Mouse (Mus musculus) CD8-positive naive resting alpha-beta T cell, adult 2 months (primary cell): Measurements from ENCODE around the gene Pdcd1.
"Not testable (repeated sequence)": the region's sequence is repeated elsewhere in the genome, so short reads cannot be mapped to it uniquely, and the experiment has no call there.

ENCODE experiments used
- DNase-seq, 2 experiments: peaks; one replicate each; pipeline ENCODE4 v3.0.0; 2022; ENCODE audit warnings: low read depth in 2 of 2, low spot score in 2 of 2

Gene Pdcd1

DNA sequence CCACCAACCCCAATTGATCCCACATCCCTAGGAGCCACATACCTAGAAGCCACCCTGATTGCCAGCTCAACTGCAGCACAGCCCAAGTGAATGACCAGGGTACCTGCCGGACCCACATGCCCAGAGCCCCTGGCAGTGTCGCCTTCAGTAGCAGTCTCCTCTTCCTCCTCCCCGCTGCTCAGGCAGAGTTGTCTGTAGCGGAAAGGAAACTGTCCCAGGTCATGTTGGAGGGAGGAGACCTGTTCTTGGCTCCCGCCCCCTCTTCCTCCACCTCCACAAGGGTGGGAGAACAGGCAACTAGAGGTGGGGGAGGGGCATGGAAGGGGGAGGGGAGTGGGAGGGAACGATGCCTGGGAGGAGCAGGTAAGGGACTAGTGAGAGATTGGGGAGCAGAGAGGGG, at the start of gene Pdcd1:
Pdcd1 (minus strand) TSS at position 181 of the 400 bp plus-strand sequence.
- peak in 1 of 2 experiments; percentile 19 for DNase-seq

GRCm38 (mm10) chr1:94091788-94092187, 39.4 kb upstream of the Pdcd1 start:
- peak in 1 of 2 experiments; percentile 14 for DNase-seq

GRCm38 (mm10) chr1:94086311-94086898, 34.1 kb upstream of the Pdcd1 start:
- DNase-seq = no peak

- no peak for DNase-seq
Observed at GRCm38 (mm10) chr1:94085324-94086105, 33.2 kb upstream of the Pdcd1 start.

GRCm38 (mm10) chr1:94081761-94082160, 29.4 kb upstream of the Pdcd1 start:
- no peak for DNase-seq

DNA sequence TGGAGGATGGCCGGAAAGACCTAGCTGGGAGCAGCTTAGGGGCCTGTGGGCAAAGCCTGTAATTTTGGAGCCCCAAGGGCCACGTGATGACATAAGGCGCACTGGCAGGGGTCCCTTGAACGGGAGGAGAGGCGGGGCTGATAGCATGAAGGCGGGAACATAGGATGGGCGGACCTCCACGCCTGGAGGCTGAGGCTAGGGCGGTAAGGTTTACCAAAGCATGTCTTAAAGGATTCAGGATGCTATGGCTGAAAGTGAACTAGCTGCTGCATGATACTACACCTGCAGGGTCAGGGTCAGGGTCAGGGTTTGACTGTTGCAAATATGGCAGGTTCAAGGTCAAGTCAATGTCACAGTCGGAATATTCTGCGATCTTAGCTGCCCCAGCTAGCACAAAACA, 28.8 kb upstream of the Pdcd1 start:
- no peak for DNase-seq

- no peak for DNase-seq
Observed at GRCm38 (mm10) chr1:94080718-94081117, 28.4 kb upstream of the Pdcd1 start.

DNA sequence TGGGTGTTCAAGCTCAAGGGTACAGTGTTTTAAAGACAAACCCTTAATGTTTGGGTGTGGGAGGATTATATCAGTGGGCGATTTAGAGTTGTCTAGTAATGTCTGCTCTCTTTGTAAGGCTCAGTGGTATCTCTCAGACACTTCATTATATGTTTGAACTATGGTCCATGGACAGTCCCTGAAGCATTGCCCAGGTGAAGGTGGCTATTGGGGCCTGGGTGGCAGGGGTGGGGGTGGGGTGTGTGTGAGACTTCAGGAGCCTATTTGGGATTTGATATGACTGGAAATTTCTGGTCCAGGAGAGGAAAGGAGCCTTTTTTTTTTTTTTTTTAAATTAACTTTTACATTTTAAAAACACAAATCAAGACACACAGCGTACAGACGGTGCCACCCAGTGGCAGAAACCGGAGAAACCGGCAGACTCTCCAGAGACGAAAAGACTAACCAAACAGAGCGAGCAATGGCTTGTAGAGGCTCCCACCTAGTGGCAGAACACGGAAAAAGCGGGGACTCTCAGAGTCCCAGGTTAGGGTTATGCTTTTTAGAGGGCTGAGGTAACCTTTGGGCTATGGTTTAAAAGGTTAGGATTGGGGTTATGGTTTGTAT, 26.6 kb upstream of the Pdcd1 start:
- peak; percentile 75 to 86 for DNase-seq

DNA sequence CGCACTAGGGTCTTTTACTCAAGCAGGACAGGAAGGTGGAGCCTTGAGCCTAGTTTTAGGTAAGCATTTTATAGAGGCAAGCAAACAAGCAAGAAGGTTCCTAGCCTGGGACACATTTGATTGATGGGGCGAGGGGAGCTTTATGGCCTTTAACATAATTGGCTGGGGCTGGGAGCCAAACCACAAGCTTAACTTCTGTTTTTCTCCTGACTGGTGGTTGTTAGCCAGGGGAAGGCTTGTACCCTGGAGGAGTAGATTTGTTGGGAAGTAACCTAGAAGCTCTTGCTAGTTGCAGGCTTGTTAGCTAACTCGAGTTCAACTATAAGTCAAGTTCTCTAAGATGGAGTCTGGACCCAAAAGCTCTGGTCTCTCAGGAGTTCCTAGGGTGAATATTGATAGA, 26.0 kb upstream of the Pdcd1 start:
- no peak for DNase-seq

- DNase-seq = no peak
Observed at GRCm38 (mm10) chr1:94076702-94077101, 24.3 kb upstream of the Pdcd1 start.

DNA sequence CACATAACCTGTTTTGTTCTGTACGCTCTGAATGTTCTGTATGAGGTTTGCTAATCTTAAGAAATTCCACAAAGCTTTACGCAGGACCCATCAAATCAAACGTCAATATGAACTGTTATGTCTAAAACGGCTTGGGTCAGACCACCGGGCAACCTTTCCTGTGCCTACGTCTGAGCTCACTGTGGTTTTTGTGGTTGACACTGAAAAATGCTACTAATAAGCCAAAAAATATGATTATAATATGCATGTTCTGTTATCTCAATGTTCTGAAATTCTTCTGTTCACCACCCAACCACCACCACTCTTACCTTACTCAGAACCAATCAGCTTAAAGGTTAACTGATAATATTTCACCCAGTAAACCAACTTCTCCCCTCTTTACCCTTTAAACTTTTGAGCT, 22.4 kb upstream of the Pdcd1 start:
- no peak for DNase-seq

DNA sequence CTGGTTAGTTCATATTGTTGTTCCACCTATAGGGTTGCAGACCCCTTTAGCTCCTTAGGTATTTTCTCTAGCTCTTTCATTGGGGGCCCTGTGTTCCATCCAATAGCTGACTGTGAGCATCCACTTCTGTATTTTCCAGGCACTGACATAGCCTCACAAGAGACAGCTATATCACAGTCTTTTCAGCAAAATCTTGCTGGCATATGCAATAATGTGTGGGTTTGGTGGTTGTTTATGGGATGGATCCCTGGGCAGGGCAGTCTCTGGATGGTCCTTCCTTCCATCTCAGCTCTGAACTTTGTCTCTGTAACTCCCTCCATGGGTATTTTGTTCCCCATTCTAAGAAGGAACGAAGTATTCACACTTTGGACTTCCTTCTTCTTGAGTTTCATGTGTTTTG, 5.9 kb upstream of the Pdcd1 start:
- not testable (repeated sequence) for DNase-seq

DNA sequence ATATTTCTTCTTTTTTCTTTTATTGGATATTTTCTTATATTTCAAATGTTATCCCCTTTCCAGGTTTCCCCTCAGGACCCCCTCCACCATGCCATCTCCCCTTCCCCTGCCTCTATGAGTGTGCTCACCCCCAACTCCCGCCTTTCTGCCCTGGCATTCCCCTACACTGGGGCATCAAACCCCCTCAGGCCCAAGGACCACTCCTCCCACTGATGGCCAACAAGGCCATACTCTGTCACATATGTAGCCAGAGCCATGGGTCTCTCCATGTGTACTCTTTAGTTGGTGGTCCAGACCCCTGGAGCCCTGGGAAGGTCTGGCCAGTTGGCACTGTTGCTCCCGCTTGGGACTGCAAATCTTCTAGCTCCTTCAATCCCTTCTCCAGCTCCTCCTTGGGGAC, 5.0 kb upstream of the Pdcd1 start:
- DNase-seq = no peak

GRCm38 (mm10) chr1:94055966-94056365, 3.6 kb upstream of the Pdcd1 start:
- DNase-seq = no peak

DNA sequence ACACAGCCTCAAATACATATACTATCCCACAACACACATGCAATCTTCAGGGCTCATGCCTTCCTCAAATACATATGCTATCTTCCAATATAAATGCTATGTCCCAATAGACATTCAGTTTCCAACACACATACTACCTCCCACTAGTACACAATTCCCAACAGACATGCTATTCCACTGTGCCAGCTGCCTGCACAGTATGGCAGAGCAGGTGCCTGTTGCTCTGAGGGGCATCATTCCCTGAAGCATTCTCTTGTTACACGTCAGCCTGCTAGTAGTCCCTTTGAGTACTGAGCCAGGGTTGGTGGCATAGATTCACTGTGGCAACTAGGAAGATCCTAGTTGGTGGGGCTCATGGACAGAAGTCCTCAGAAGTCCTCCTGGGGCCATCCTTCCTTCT, 2.1 kb upstream of the Pdcd1 start:
- no peak for DNase-seq

DNA sequence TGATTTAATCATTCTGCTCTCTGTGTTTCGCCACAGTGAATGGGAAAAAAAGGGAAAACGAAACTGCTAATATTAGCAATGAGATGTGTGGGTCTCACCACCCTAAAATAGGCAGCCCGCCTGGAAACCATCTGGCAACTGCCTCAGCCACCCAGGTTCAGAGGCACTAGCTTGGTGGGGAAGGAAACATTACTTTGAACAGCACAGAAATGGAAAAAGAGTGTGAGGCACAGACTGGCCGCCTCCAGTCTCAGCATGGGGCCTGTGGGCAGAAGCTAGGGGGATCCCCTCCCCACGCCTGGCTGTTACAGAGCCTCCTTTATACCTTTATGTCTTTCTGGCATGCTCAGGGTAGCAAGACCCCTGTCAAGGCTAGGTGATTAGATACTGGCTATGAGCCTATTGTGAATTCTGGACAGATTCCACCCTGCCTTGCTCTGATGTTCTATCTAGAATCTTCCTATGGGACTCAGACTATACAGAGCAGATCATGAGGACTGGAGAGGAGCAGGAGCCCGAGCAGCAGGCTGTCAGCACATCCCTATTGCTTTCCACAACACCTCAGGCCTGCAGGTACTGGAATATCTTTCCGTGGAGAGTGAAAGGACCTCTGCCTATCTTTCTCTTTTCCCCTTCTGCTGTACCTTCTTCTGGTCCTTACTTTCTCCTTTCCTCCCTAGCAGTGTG, 1.3 kb upstream of the Pdcd1 start:
- DNase-seq = no peak

GRCm38 (mm10) chr1:94051104-94051503, 1.2 kb downstream of the Pdcd1 start:
- no peak for DNase-seq

- DNase-seq = no peak
Observed at GRCm38 (mm10) chr1:94046544-94046943, 5.8 kb downstream of the Pdcd1 start.

- no peak for DNase-seq
Observed at GRCm38 (mm10) chr1:94045559-94045958, 6.8 kb downstream of the Pdcd1 start.

DNA sequence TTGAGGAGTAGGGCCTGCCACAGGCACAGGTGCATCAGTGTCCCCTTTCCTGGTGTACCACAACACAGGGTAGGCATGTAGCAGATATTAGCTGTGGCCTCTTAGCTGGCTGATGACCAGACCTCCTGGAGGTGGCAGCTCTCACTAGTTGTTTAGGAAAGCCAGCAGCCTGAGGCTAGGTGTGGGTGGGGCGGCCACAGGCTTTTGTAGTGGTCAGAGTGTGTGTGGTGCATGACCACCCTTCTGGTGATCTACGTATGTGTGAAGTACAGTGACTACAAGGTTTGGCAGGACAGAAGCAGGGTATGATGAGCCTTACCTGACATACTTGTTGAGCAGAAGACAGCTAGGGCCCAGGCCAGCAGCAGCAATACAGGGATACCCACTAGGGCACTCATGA, 12.0 kb downstream of the Pdcd1 start:
- DNase-seq = no peak

GRCm38 (mm10) chr1:94034984-94035743, 17.2 kb downstream of the Pdcd1 start:
- DNase-seq = peak; percentile 75 to 76
